Mouse (Mus musculus) stomach, postnatal 0 days (tissue): ENCODE results near the gene Pdcd1.

Experiments used
- CTCF ChIP-seq: IDR thresholded peaks from 2 replicates; pipeline ENCODE4 v1.5.1; 2016; ENCODE audit warnings: antibody characterized with exemption, low read depth, mild to moderate bottlenecking, moderate library complexity
- EP300 ChIP-seq: optimal IDR thresholded peaks from 2 replicates; pipeline ENCODE3; 2016; ENCODE audit warnings: antibody characterized with exemption

- TF ChIP-seq CTCF (no peak), EP300 (no peak)
Measured at GRCm38 (mm10) chr1:94040391-94040790, 12.0 kb downstream of the Pdcd1 start.
